Mouse (Mus musculus): ENCODE data around the gene Gm42878.

DNA sequence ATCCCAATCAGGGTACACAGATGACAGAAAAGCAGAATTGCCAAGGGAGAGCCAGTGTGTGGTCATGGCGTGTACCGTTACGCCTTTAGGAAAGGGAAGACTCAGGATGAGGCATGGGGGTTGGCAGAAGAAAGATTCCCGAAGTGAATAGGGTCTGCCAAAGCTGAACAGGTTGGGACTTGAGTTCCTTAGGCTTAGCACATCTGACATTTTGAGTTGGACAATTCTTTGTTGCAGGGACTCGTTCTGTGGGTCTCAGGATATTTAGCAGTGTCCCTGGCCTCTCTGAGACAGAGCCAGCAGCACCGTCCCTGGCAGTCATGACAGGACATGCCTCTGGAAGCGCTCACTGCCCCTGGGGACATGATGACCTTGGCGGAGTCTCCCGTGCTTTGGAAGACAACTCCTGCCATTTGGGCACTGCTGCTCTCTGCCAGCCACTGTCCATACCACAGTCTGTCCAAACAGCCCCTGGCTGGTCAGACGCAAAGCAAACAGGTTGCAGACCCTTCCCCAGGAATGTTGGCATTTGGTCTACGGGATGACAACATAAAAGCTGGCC, 31.7 kb upstream of the Gm42878 start:
- no peak for TF ChIP-seq E2F4 (IDR thresholded peaks at IDR 0.05; ENCODE audit: insufficient read depth)
- no peak for TF ChIP-seq TCF12 (IDR thresholded peaks at IDR 0.05; ENCODE audit: insufficient read depth, poor library complexity, severe bottlenecking)
- no peak for TF ChIP-seq MYOG (IDR thresholded peaks at IDR 0.05; ENCODE audit: control insufficient read depth in 1 of 3, insufficient read depth in 1 of 3, insufficient read length in 2 of 3, low read depth in 2 of 3)
- no peak for TF ChIP-seq CEBPB (IDR thresholded peaks at IDR 0.05; ENCODE audit: insufficient read depth, poor library complexity, severe bottlenecking)
- TF ChIP-seq POLR2A (IDR thresholded peaks at IDR 0.05; ENCODE audit: insufficient read length, low read depth): no peak

Data from myocyte (in vitro differentiated cells).